ENCODE assay signal across 14 mouse cellular contexts in genomic region chr3:107424258-107425041, GRCm38 (mm10). TPM values are rescaled to one million over a fixed set of nuclear protein-coding genes. Genes with fewer than 3 reads are reported as not detected.
DNase-seq lines count a peak whose midpoint lies in the region; ATAC-seq lines count a peak whose summit lies in the region.
"Had no signal": no experiment of that assay in that cellular context is flagged by ENCODE, and none has a peak within 500 bp of the region (broad histone marks: within the 10 kb centered on the region; RNA-seq: fewer than 3 reads in every experiment).

No protein-coding gene starts in this region.

- H3K4me1 ChIP-seq in hindbrain, embryonic 14.5 days (replicated peaks; ENCODE audit: control insufficient read depth, insufficient read depth, low read length): 0 out of 2 replicates have a peak, but pooled peaks cover 3% of the 10 kb centered on the region
- H3K4me1 ChIP-seq in hindbrain, embryonic 10.5 days (replicated peaks): no peaks in the 10 kb centered on the region

- no peak overlapping the region for H3K9ac ChIP-seq in hindbrain, embryonic 14.5 days

- ATAC-seq in cerebellum, adult (ENCODE audit: insufficient number of reproducible peaks, low FRiP score, low TSS enrichment): peak; percentile 26; the same call in 1 of the 2 replicates
- ATAC-seq in hindbrain, embryonic 14.5 days (ENCODE audit: low FRiP score): peak; percentile 59; the same call in 1 of the 2 replicates
- no peak for ATAC-seq in erythroid progenitor cell, adult 5-6 weeks (replicated peaks; ENCODE audit: low FRiP score, poor library complexity, severe bottlenecking)

- H3K36me3 ChIP-seq in hindbrain, embryonic 14.5 days (replicated peaks; ENCODE audit: control insufficient read depth, insufficient read depth): no peaks in the 10 kb centered on the region
- H3K36me3 ChIP-seq in hindbrain, embryonic 10.5 days: no peaks in the 10 kb centered on the region

- H3K27ac ChIP-seq in hindbrain, embryonic 14.5 days: no peak overlapping the region
- H3K27ac ChIP-seq in hindbrain, embryonic 10.5 days: no peak overlapping the region

- H3K4me3 ChIP-seq in hindbrain, embryonic 14.5 days (replicated peaks; ENCODE audit: low read length): no peak overlapping the region
- no peak overlapping the region for H3K4me3 ChIP-seq in hindbrain, embryonic 10.5 days
- H3K4me3 ChIP-seq: myocyte had no signal

- no peaks in the 10 kb centered on the region for H3K9me3 ChIP-seq in hindbrain, embryonic 14.5 days (ENCODE audit: control insufficient read depth, low read length)
- no peaks in the 10 kb centered on the region for H3K9me3 ChIP-seq in hindbrain, embryonic 10.5 days

- DNase-seq in cerebellum, adult 8-10 months: no peak
- no peak for DNase-seq in hindbrain, embryonic 14.5 days (ENCODE audit: low spot score)
- DNase-seq in hindbrain, embryonic 10.5 days (ENCODE audit: low spot score): no peak
- peak; percentile 86 for DNase-seq in brain, adult 2 months (ENCODE audit: low read depth, low spot score)
- DNase-seq in left cerebral cortex, postnatal 25 days (ENCODE audit: low spot score in 2 of 2): peak; percentile 65 to 90
- no peak for DNase-seq in lung, postnatal 14 days
- DNase-seq: adrenal gland, postnatal 36 days; heart, postnatal 14 days; kidney, adult 2 months had no signal

- intact Hi-C loops in left cerebral cortex, postnatal 25 days (cut with DNase I): no loop called here

- no peaks in the 10 kb centered on the region for H3K27me3 ChIP-seq in hindbrain, embryonic 14.5 days (ENCODE audit: control insufficient read depth, insufficient read depth, low read length)
- no peaks in the 10 kb centered on the region for H3K27me3 ChIP-seq in hindbrain, embryonic 10.5 days (ENCODE audit: insufficient read depth, poor library complexity, severe bottlenecking)

- no peak overlapping the region for H3K4me2 ChIP-seq in hindbrain, embryonic 14.5 days (replicated peaks)
- H3K4me2 ChIP-seq: liver, embryonic 11.5 days had no signal

- WGBS in hindbrain, embryonic 14.5 days: 59% methylated on average over 11 of the region's 11 CpGs
- 72% methylated on average over 11 of the region's 11 CpGs for WGBS in hindbrain, embryonic 10.5 days

RNA-seq across cellular contexts. Expression of gene Kcnc4, which starts 34.9 kb away (rescaled TPM):
- 7.9 and 11.8 TPM in 2 replicates for polyA plus RNA-seq in hindbrain, embryonic 14.5 days (2014; fragmentation: Nextera tagmentation; extraction: Ambion mirVana)
- polyA plus RNA-seq in hindbrain, embryonic 10.5 days (2016; fragmentation: Nextera tagmentation; extraction: Ambion mirVana): 0.09 and 0.17 TPM in 2 replicates
- 10 to 100 TPM; 62.5 to 66.4 TPM for total RNA-seq in left cerebral cortex, postnatal 25 days (2021)
- total RNA-seq in erythroid progenitor cell, adult 5-6 weeks (2015; ENCODE audit: low replicate concordance): not detected in 2 replicates
- not detected in 2 replicates for total RNA-seq in erythroid progenitor cell, adult 5-6 weeks (2017; ENCODE audit: low replicate concordance)
- polyA plus RNA-seq: myocyte; thymus, postnatal 0 days had no signal

Comparison
In these comparisons a context has a peak if more than half of its experiments do, and no peak if none do; other contexts are left out.
1. DNase-seq: peak in brain, adult 2 months (single experiment) and left cerebral cortex, postnatal 25 days (2 of 2); none in cerebellum, adult 8-10 months (single experiment), hindbrain, embryonic 14.5 days (single experiment), hindbrain, embryonic 10.5 days (single experiment) and lung, postnatal 14 days (single experiment).
2. RNA of gene Kcnc4, which starts 34.9 kb away (total RNA-seq): 62.5 to 66.4 TPM in left cerebral cortex, postnatal 25 days; not detected in erythroid progenitor cell, adult 5-6 weeks; every median in the first group is over 10 times any median in the second.